Comparison of ENCODE assay signal across 15 mouse cellular contexts in genomic region chr8:128373418-128373817, GRCm38 (mm10). TPM values are rescaled to one million over a fixed set of nuclear protein-coding genes. Genes with fewer than 3 reads are reported as not detected.
A peak's percentile ranks its signal among the peaks of the same experiment; 100 is the strongest.
DNase-seq lines count a peak whose midpoint lies in the region; TF ChIP-seq lines count a peak whose summit lies in the region.
"Had no signal": no experiment of that assay in that cellular context is flagged by ENCODE, and none has a peak within 500 bp of the region (broad histone marks: within the 10 kb centered on the region; RNA-seq: fewer than 3 reads in every experiment).

No protein-coding gene starts in this region.

- H3K4me1 ChIP-seq in kidney, adult 2 months (ENCODE audit: control insufficient read depth, insufficient read depth, low read length): peaks cover 10% of the 10 kb centered on the region; the same call in 1 of the 2 replicates
- no peaks in the 10 kb centered on the region for H3K4me1 ChIP-seq in testis, adult 2 months (ENCODE audit: control insufficient read depth, insufficient read depth, low read length)
- H3K4me1 ChIP-seq: embryonic facial prominence, embryonic 10.5 days had no signal

- 0 out of 2 replicates have a peak overlapping the region, but pooled peaks have one; percentile 36 for H3K27ac ChIP-seq in kidney, adult 2 months (ENCODE audit: insufficient read depth, low read depth, low read length)
- no peak overlapping the region for H3K27ac ChIP-seq in testis, adult 2 months (ENCODE audit: control insufficient read depth, insufficient read depth, low read depth, low read length)
- H3K27ac ChIP-seq: embryonic facial prominence, embryonic 10.5 days; hindbrain, embryonic 15.5 days had no signal

- no peak for TF ChIP-seq CTCF in kidney, adult 2 months (conservative IDR thresholded peaks at IDR 0.05; ENCODE audit: insufficient read depth, insufficient read length, low read depth, low read length)
- TF ChIP-seq CTCF in testis, adult 2 months (IDR thresholded peaks at IDR 0.05; ENCODE audit: control insufficient read depth, insufficient read depth, insufficient replicate concordance, low read depth, low read length): no peak

- no peak overlapping the region for H3K4me3 ChIP-seq in kidney, adult 2 months (ENCODE audit: insufficient read depth, low read depth, low read length)
- peak overlapping the region; percentile 12; the same call in 1 of the 2 replicates for H3K4me3 ChIP-seq in testis, adult 2 months (ENCODE audit: control insufficient read depth, low read depth, low read length)
- H3K4me3 ChIP-seq: embryonic facial prominence, embryonic 10.5 days; forebrain, embryonic 13.5 days; hindbrain, embryonic 15.5 days had no signal

- no peaks in the 10 kb centered on the region for H3K27me3 ChIP-seq in kidney, adult 2 months (replicated peaks; ENCODE audit: control insufficient read depth, insufficient read depth, low read length)
- no peaks in the 10 kb centered on the region for H3K27me3 ChIP-seq in testis, adult 2 months (ENCODE audit: control insufficient read depth, insufficient read depth, low read length)
- H3K27me3 ChIP-seq: forebrain, embryonic 13.5 days; hindbrain, embryonic 15.5 days had no signal

- WGBS in kidney, adult 2 months: 74% methylated on average over 6 of the region's 6 CpGs

- intact Hi-C loops in heart, postnatal 25 days (cut with DNase I): loop anchor here (2.0 kb wide), 2 partner anchors 13 to 63 kb away; no protein-coding TSS in a partner anchor

- H3K36me3 ChIP-seq in kidney, adult 2 months (ENCODE audit: control insufficient read depth, insufficient read depth, low read length): no peaks in the 10 kb centered on the region
- H3K36me3 ChIP-seq in testis, adult 2 months (ENCODE audit: control insufficient read depth, insufficient read depth, low read length): no peaks in the 10 kb centered on the region
- H3K36me3 ChIP-seq: embryonic facial prominence, embryonic 10.5 days; hindbrain, embryonic 15.5 days had no signal

- no peak for TF ChIP-seq POLR2A in kidney, adult 2 months (IDR thresholded peaks at IDR 0.05; ENCODE audit: low read depth, low read length)
- TF ChIP-seq POLR2A in testis, adult 2 months (IDR thresholded peaks at IDR 0.05; ENCODE audit: control insufficient read depth, low read depth, low read length): no peak

- peak; percentile 70 for DNase-seq in heart, adult 8-10 months (ENCODE audit: low spot score)
- DNase-seq in heart, postnatal 25 days (ENCODE audit: low spot score): no peak
- DNase-seq in kidney, adult 2 months: peak; percentile 62
- no peak for DNase-seq in kidney, adult 8-10 months
- no peak for DNase-seq in testis, postnatal 14 days (ENCODE audit: low spot score)
- DNase-seq: adrenal gland, adult 2 months; adrenal gland, postnatal 25 days; cerebellum, adult 2 months; cerebellum, postnatal 10 days; forebrain, postnatal 0 days; gastrocnemius, postnatal 36 days had no signal

RNA-seq across cellular contexts. Expression of gene Nrp1, which starts 15.0 kb away (rescaled TPM):
- 100 to 1,000 TPM in 2 of 4 experiments, 10 to 100 TPM in 2; 92.6 to 130 (median 102) TPM for total RNA-seq in heart, adult 8-10 months (2022)
- 100 to 1,000 TPM; 110 to 116 TPM for total RNA-seq in heart, postnatal 25 days (2021)
- 46.1 and 54.3 TPM in 2 replicates for polyA plus RNA-seq in kidney, adult 2 months (2012; rRNA removed)
- polyA plus RNA-seq in testis, adult 2 months (2012; rRNA removed): 1.3 and 1.7 TPM in 2 replicates

Comparison
In these comparisons a context has a peak if more than half of its experiments do, and no peak if none do; other contexts are left out.
1. DNase-seq: peak in heart, adult 8-10 months (single experiment) and kidney, adult 2 months (single experiment); none in heart, postnatal 25 days (single experiment), kidney, adult 8-10 months (0 of 2) and testis, postnatal 14 days (single experiment).